Mouse (Mus musculus) intestine, embryonic 14.5 days (tissue): ENCODE results near the gene Pdlim5. TPM values are rescaled to one million over a fixed set of nuclear protein-coding genes. Genes with fewer than 3 reads are reported as not detected.

ENCODE experiments used
- ATAC-seq: fragments of 200-750 bp; cut with Nextera tagmentation; replicated peaks from 2 replicates; pipeline ENCODE4 v1.8.0; 2017; ENCODE audit warnings: low read depth, moderate number of reproducible peaks, moderate TSS enrichment, moderate library complexity; ENCODE audit not compliant: low FRiP score, low TSS enrichment
- DNase-seq: peaks from one replicate; pipeline ENCODE4 v3.0.0-alpha.2; 2018; ENCODE audit warnings: low spot score
- H3K27ac ChIP-seq: fragments of 300-500 bp; sonication (generic); 2 replicates; pipeline ENCODE4 v1.5.1; 2014; ENCODE audit warnings: low read depth, mild to moderate bottlenecking, control low read depth
- H3K27me3 ChIP-seq: fragments of 300-500 bp; sonication (generic); replicated peaks from 2 replicates; pipeline ENCODE4 v1.6.1; 2014; ENCODE audit warnings: low read length, control low read depth; ENCODE audit not compliant: control insufficient read depth, insufficient read depth
- H3K36me3 ChIP-seq: fragments of 300-500 bp; sonication (generic); 2 replicates; pipeline ENCODE4 v1.6.1; 2014; ENCODE audit warnings: low read length, control low read depth; ENCODE audit not compliant: control insufficient read depth, insufficient read depth
- H3K4me1 ChIP-seq: fragments of 300-500 bp; sonication (generic); replicated peaks from 2 replicates; pipeline ENCODE4 v1.6.1; 2014; ENCODE audit warnings: low read length, control low read depth, mixed read lengths; ENCODE audit not compliant: control insufficient read depth, insufficient read depth
- H3K4me2 ChIP-seq: fragments of 300-500 bp; sonication (generic); 2 replicates; pipeline ENCODE4 v1.6.1; 2014; ENCODE audit warnings: low read length
- H3K4me3 ChIP-seq: fragments of 300-500 bp; sonication (generic); 2 replicates; pipeline ENCODE4 v1.5.1; 2014; ENCODE audit warnings: low read depth, low read length, control low read depth, mixed read lengths
- H3K9ac ChIP-seq: fragments of 300-500 bp; sonication (generic); 2 replicates; pipeline ENCODE4 v1.6.1; 2014; ENCODE audit warnings: mild to moderate bottlenecking, low read length
- H3K9me3 ChIP-seq: fragments of 300-500 bp; sonication (generic); 2 replicates; pipeline ENCODE4 v1.6.1; 2016; ENCODE audit warnings: low read length, control low read depth; ENCODE audit not compliant: control insufficient read depth
- WGBS: fragments of 180-500 bp; shearing (Covaris S2); extraction: QIAGEN DNeasy Blood & Tissue Kit; methylation state at CpG from one replicate; pipeline ENCODE4 v1.1.7; 2014; 5-methylcytosine and 5-hydroxymethylcytosine counted together
- polyA plus RNA-seq: library from polyadenylated mRNA; unstranded; fragments of >200 nt; fragmentation: Nextera tagmentation; extraction: Ambion mirVana; gene quantifications from 2 replicates; pipeline ENCODE4 v1.2.1, GENCODE M21; 2014

The Pdlim5 gene
- polyA plus RNA-seq, 1 experiment from 2014 or later: 33.2 TPM

- Histone ChIP-seq H3K27ac (no peak overlapping the region), H3K4me2 (no peak overlapping the region), H3K36me3 (0 out of 2 replicates have a peak, but pooled peaks cover 3% of the 10 kb centered on the region), H3K9ac (no peak overlapping the region), H3K4me3 (no peak overlapping the region), H3K9me3 (no peaks in the 10 kb centered on the region), H3K27me3 (no peaks in the 10 kb centered on the region), H3K4me1 (peaks cover 7% of the 10 kb centered on the region)
- 89% methylated on average over 7 of the region's 7 CpGs for WGBS
- no peak for ATAC-seq
- no peak for DNase-seq
Observed at GRCm38 (mm10) chr3:142281656-142282055, 113.8 kb downstream of the Pdlim5 start.

- Histone ChIP-seq H3K36me3 (0 out of 2 replicates have a peak, but pooled peaks cover 3% of the 10 kb centered on the region), H3K4me1 (peaks cover 7% of the 10 kb centered on the region), H3K4me2 (no peak overlapping the region), H3K4me3 (no peak overlapping the region), H3K9ac (no peak overlapping the region), H3K27me3 (no peaks in the 10 kb centered on the region), H3K27ac (no peak overlapping the region), H3K9me3 (no peaks in the 10 kb centered on the region)
- DNase-seq (no peak), ATAC-seq (peak; percentile 79)
- WGBS: 85% methylated on average over 1 of the region's 1 CpGs
Observed at GRCm38 (mm10) chr3:142281093-142281445, 114.4 kb downstream of the Pdlim5 start.

GRCm38 (mm10) chr3:142280366-142281092 is 115.0 kb downstream of the Pdlim5 start:
- DNase-seq (no peak), ATAC-seq (no peak; the same call in 1 of the 2 replicates)
- Histone ChIP-seq H3K4me2 (no peak overlapping the region), H3K27me3 (no peaks in the 10 kb centered on the region), H3K4me1 (peaks cover 7% of the 10 kb centered on the region), H3K36me3 (0 out of 2 replicates have a peak, but pooled peaks cover 3% of the 10 kb centered on the region), H3K27ac (no peak overlapping the region), H3K9me3 (no peaks in the 10 kb centered on the region), H3K9ac (no peak overlapping the region), H3K4me3 (no peak overlapping the region)
- WGBS: 76% methylated on average over 6 of the region's 6 CpGs

- no peak overlapping the region for H3K27ac ChIP-seq
- ATAC-seq (no peak), DNase-seq (no peak)
- 0 out of 2 replicates have a peak, but pooled peaks cover 3% of the 10 kb centered on the region for H3K36me3 ChIP-seq
- no peak overlapping the region for H3K4me3 ChIP-seq
- H3K4me1 ChIP-seq: peaks cover 7% of the 10 kb centered on the region
- no peak overlapping the region for H3K9ac ChIP-seq
- H3K9me3 ChIP-seq: no peaks in the 10 kb centered on the region
- 96% methylated on average over 3 of the region's 3 CpGs for WGBS
- H3K27me3 ChIP-seq: no peaks in the 10 kb centered on the region
- H3K4me2 ChIP-seq: no peak overlapping the region
Observed at GRCm38 (mm10) chr3:142279011-142279410, 116.5 kb downstream of the Pdlim5 start.

- H3K4me3 ChIP-seq: no peak overlapping the region
- 0 out of 2 replicates have a peak, but pooled peaks cover 3% of the 10 kb centered on the region for H3K36me3 ChIP-seq
- no peak for DNase-seq
- no peaks in the 10 kb centered on the region for H3K27me3 ChIP-seq
- H3K9me3 ChIP-seq: no peaks in the 10 kb centered on the region
- ATAC-seq: no peak
- 80% methylated on average over 3 of the region's 3 CpGs for WGBS
- H3K9ac ChIP-seq: no peak overlapping the region
- no peak overlapping the region for H3K27ac ChIP-seq
- H3K4me2 ChIP-seq: no peak overlapping the region
- peaks cover 7% of the 10 kb centered on the region for H3K4me1 ChIP-seq
Observed at GRCm38 (mm10) chr3:142276506-142276905, 119.0 kb downstream of the Pdlim5 start.

- DNase-seq (no peak), ATAC-seq (no peak)
Observed at GRCm38 (mm10) chr3:142274993-142275392, 120.5 kb downstream of the Pdlim5 start.

GRCm38 (mm10) chr3:142274451-142274850 is 121.0 kb downstream of the Pdlim5 start:
- ATAC-seq: no peak
- H3K9ac ChIP-seq: no peak overlapping the region
- WGBS: 86% methylated on average over 3 of the region's 3 CpGs

More at GRCm38 (mm10) chr3:142274993-142275392, 120.5 kb downstream of the Pdlim5 start:
- H3K4me3 ChIP-seq: no peak overlapping the region
- no peak overlapping the region for H3K9ac ChIP-seq
- no peaks in the 10 kb centered on the region for H3K27me3 ChIP-seq
- H3K4me2 ChIP-seq: no peak overlapping the region
- no peak overlapping the region for H3K27ac ChIP-seq
- WGBS: 11% methylated on average over 1 of the region's 1 CpGs
- H3K4me1 ChIP-seq: no peaks in the 10 kb centered on the region
- 0 out of 2 replicates have a peak, but pooled peaks cover 3% of the 10 kb centered on the region for H3K36me3 ChIP-seq
- no peaks in the 10 kb centered on the region for H3K9me3 ChIP-seq

GRCm38 (mm10) chr3:142273265-142273664 is 122.2 kb downstream of the Pdlim5 start:
- H3K27me3 ChIP-seq: no peaks in the 10 kb centered on the region
- H3K4me3 ChIP-seq: no peak overlapping the region
- 0 out of 2 replicates have a peak, but pooled peaks cover 3% of the 10 kb centered on the region for H3K36me3 ChIP-seq
- ATAC-seq (no peak), DNase-seq (no peak)
- H3K27ac ChIP-seq: no peak overlapping the region
- H3K4me2 ChIP-seq: no peak overlapping the region
- H3K9ac ChIP-seq: no peak overlapping the region
- no peaks in the 10 kb centered on the region for H3K9me3 ChIP-seq
- no peaks in the 10 kb centered on the region for H3K4me1 ChIP-seq
- WGBS: 84% methylated on average over 6 of the region's 6 CpGs

More at GRCm38 (mm10) chr3:142274451-142274850, 121.0 kb downstream of the Pdlim5 start:
- Histone ChIP-seq H3K4me3 (no peak overlapping the region), H3K4me2 (no peak overlapping the region), H3K9me3 (no peaks in the 10 kb centered on the region), H3K36me3 (0 out of 2 replicates have a peak, but pooled peaks cover 3% of the 10 kb centered on the region), H3K27ac (no peak overlapping the region), H3K27me3 (no peaks in the 10 kb centered on the region), H3K4me1 (no peaks in the 10 kb centered on the region)
- DNase-seq: no peak

GRCm38 (mm10) chr3:142256371-142256770 is 139.1 kb downstream of the Pdlim5 start:
- H3K27me3 ChIP-seq: no peaks in the 10 kb centered on the region
- no peak for ATAC-seq
- whole genome bisulfite sequencing: 65% methylated on average over 2 of the region's 2 CpGs

More at GRCm38 (mm10) chr3:142256371-142256770, 139.1 kb downstream of the Pdlim5 start:
- H3K27ac ChIP-seq: no peak overlapping the region
- H3K36me3 ChIP-seq: no peaks in the 10 kb centered on the region; the same call in 1 of the 2 replicates
- no peak for DNase-seq
- H3K4me2 ChIP-seq: no peak overlapping the region
- H3K4me1 ChIP-seq: no peaks in the 10 kb centered on the region
- no peak overlapping the region for H3K4me3 ChIP-seq
- no peak overlapping the region for H3K9ac ChIP-seq
- H3K9me3 ChIP-seq: no peaks in the 10 kb centered on the region
